Mouse (Mus musculus) cerebellum, postnatal 14 days (tissue): ENCODE results near the gene Fbxo6.
"Not testable (repeated sequence)": the region's sequence is repeated elsewhere in the genome, so short reads cannot be mapped to it uniquely, and the experiment has no call there.

ENCODE experiments used
- DNase-seq, 2 experiments: peaks; one replicate each; pipeline ENCODE4 v3.0.0; 2021; ENCODE audit warnings: mixed read lengths in 2 of 2

Gene Fbxo6

GRCm38 (mm10) chr4:148121362-148121761, 30.6 kb downstream of the Fbxo6 start:
- DNase-seq, result peak; percentile 99

- DNase-seq, result peak; percentile 63 to 75
Observed at GRCm38 (mm10) chr4:148120555-148120954, 31.4 kb downstream of the Fbxo6 start.

GRCm38 (mm10) chr4:148119578-148119977, 32.4 kb downstream of the Fbxo6 start:
- not testable (repeated sequence) for DNase-seq

GRCm38 (mm10) chr4:148117392-148117791, 34.5 kb downstream of the Fbxo6 start:
- DNase-seq, result no peak

GRCm38 (mm10) chr4:148116657-148117056, 35.3 kb downstream of the Fbxo6 start:
- DNase-seq, result peak in 1 of 2 experiments; percentile 70

- peak; percentile 48 to 52 for DNase-seq
Observed at GRCm38 (mm10) chr4:148115467-148115866, 36.5 kb downstream of the Fbxo6 start.

GRCm38 (mm10) chr4:148114758-148115391, 37.1 kb downstream of the Fbxo6 start:
- DNase-seq, result peak; percentile 94 to 97

- DNase-seq, result no peak
Observed at GRCm38 (mm10) chr4:148112519-148112918, 39.4 kb downstream of the Fbxo6 start.

GRCm38 (mm10) chr4:148109215-148109614, 42.7 kb downstream of the Fbxo6 start:
- no peak for DNase-seq

- DNase-seq, result peak; percentile 57 to 58
Observed at GRCm38 (mm10) chr4:148108565-148109100, 43.3 kb downstream of the Fbxo6 start.

GRCm38 (mm10) chr4:148107621-148108291, 44.2 kb downstream of the Fbxo6 start:
- peak; percentile 66 to 76 for DNase-seq

- DNase-seq, result no peak
Observed at GRCm38 (mm10) chr4:148104146-148104545, 47.8 kb downstream of the Fbxo6 start.

- DNase-seq, result peak; percentile 83 to 85
Observed at GRCm38 (mm10) chr4:148101801-148102527, 50.0 kb downstream of the Fbxo6 start.

GRCm38 (mm10) chr4:148098666-148099065, 53.3 kb downstream of the Fbxo6 start:
- DNase-seq, result no peak

- no peak for DNase-seq
Observed at GRCm38 (mm10) chr4:148097936-148098335, 54.0 kb downstream of the Fbxo6 start.
